Mouse (Mus musculus): ENCODE measurements at regions not wholly inside any gene's neighbourhood (a gene's known extent, or its start where the extent isn't known, plus 50 kb on each side); places are given as distances from the start of the nearest gene placed in this dataset.

- Histone ChIP-seq H3K4me1 (ENCODE audit: control insufficient read depth in 1 of 2, insufficient read depth in 2 of 2, low read length in 2 of 2) (0 out of 4 replicates have a peak, but pooled peaks cover 0 to 3% of the 10 kb centered on the region in 2 experiments), H3K27me3 (ENCODE audit: control insufficient read depth in 1 of 2, insufficient read depth in 2 of 2, low read length in 2 of 2) (no peaks in the 10 kb centered on the region), H3K79me2 (ENCODE audit: control insufficient read depth, insufficient read depth, low read length, poor library complexity) (no peaks in the 10 kb centered on the region), H3K27ac (ENCODE audit: control insufficient read depth, low read depth, low read length) (no peak overlapping the region), H3K9me3 (replicated peaks; ENCODE audit: insufficient read depth, low read length) (no peaks in the 10 kb centered on the region), H3K36me3 (ENCODE audit: control insufficient read depth in 1 of 2, insufficient read depth in 2 of 2, low read length in 2 of 2) (no peaks in the 10 kb centered on the region), H3K9ac (ENCODE audit: control insufficient read depth, low read depth, low read length, poor library complexity, severe bottlenecking) (no peak overlapping the region), H3K4me3 (ENCODE audit: control insufficient read depth in 1 of 2, insufficient read depth in 1 of 2, low read depth in 2 of 2, low read length in 2 of 2) (no peak overlapping the region)
- no peak for TF ChIP-seq USF1 (IDR thresholded peaks at IDR 0.05; ENCODE audit: low read depth, low read length)
- DNase-seq (ENCODE audit: low read depth, low spot score): no peak
These were observed 110.6 kb upstream of the Lemd2 start for GRCm38 (mm10) chr17:27314821-27315392.

- Histone ChIP-seq H3K27ac (ENCODE audit: control insufficient read depth, low read depth, low read length) (no peak overlapping the region), H3K9ac (ENCODE audit: control insufficient read depth, low read depth, low read length, poor library complexity, severe bottlenecking) (no peak overlapping the region), H3K36me3 (ENCODE audit: control insufficient read depth in 1 of 2, insufficient read depth in 2 of 2, low read length in 2 of 2) (no peaks in the 10 kb centered on the region), H3K27me3 (ENCODE audit: control insufficient read depth in 1 of 2, insufficient read depth in 2 of 2, low read length in 2 of 2) (peaks cover 0 to 1% of the 10 kb centered on the region in 2 experiments; a peak in 1 of 4 replicates), H3K4me1 (ENCODE audit: control insufficient read depth in 1 of 2, insufficient read depth in 2 of 2, low read length in 2 of 2) (no peaks in the 10 kb centered on the region), H3K9me3 (replicated peaks; ENCODE audit: insufficient read depth, low read length) (no peaks in the 10 kb centered on the region), H3K4me3 (ENCODE audit: control insufficient read depth in 1 of 2, insufficient read depth in 1 of 2, low read depth in 2 of 2, low read length in 2 of 2) (no peak overlapping the region), H3K79me2 (ENCODE audit: control insufficient read depth, insufficient read depth, low read length, poor library complexity) (no peaks in the 10 kb centered on the region)
- DNase-seq (ENCODE audit: low read depth, low spot score): no peak
- TF ChIP-seq CTCF (IDR thresholded peaks at IDR 0.05 in 2 of 3, conservative IDR thresholded peaks at IDR 0.05 in 1 of 3; ENCODE audit: control insufficient read depth in 1 of 3, insufficient read depth in 1 of 3, low read depth in 2 of 3, low read length in 3 of 3, poor library complexity in 1 of 3, severe bottlenecking in 1 of 3) (peak in 1 of 3 experiments; percentile 2; a peak in 1 of 6 replicates), TAL1 (IDR thresholded peaks at IDR 0.05; ENCODE audit: low read length) (no peak), E2F4 (IDR thresholded peaks at IDR 0.05; ENCODE audit: borderline replicate concordance, low read depth, low read length) (no peak), RAD21 (IDR thresholded peaks at IDR 0.05; ENCODE audit: low read depth, low read length) (peak; percentile 2), ZC3H11A (IDR thresholded peaks at IDR 0.05; ENCODE audit: low read depth, low read length) (peak; percentile 17; the same call in 1 of the 2 replicates), USF2 (IDR thresholded peaks at IDR 0.05; ENCODE audit: borderline replicate concordance in 1 of 2, insufficient read depth in 1 of 2, low read depth in 1 of 2, low read length in 2 of 2) (no peak)
These were observed 104.7 kb upstream of the Lemd2 start for GRCm38 (mm10) chr17:27308933-27309332.

GRCm38 (mm10) chr17:27304842-27305241 lies 100.6 kb upstream of the Lemd2 start:
- no peaks in the 10 kb centered on the region for H3K79me2 ChIP-seq (ENCODE audit: control insufficient read depth, insufficient read depth, low read length, poor library complexity)

More at GRCm38 (mm10) chr17:27304842-27305241, 100.6 kb upstream of the Lemd2 start:
- H3K27ac ChIP-seq (ENCODE audit: control insufficient read depth, low read depth, low read length): no peak overlapping the region
- no peaks in the 10 kb centered on the region for H3K36me3 ChIP-seq (ENCODE audit: control insufficient read depth in 1 of 2, insufficient read depth in 2 of 2, low read length in 2 of 2)
- no peaks in the 10 kb centered on the region for H3K9me3 ChIP-seq (replicated peaks; ENCODE audit: insufficient read depth, low read length)
- peaks cover 0 to 1% of the 10 kb centered on the region in 2 experiments; a peak in 1 of 4 replicates for H3K27me3 ChIP-seq (ENCODE audit: control insufficient read depth in 1 of 2, insufficient read depth in 2 of 2, low read length in 2 of 2)
- no peak overlapping the region for H3K9ac ChIP-seq (ENCODE audit: control insufficient read depth, low read depth, low read length, poor library complexity, severe bottlenecking)
- no peaks in the 10 kb centered on the region for H3K4me1 ChIP-seq (ENCODE audit: control insufficient read depth in 1 of 2, insufficient read depth in 2 of 2, low read length in 2 of 2)
- TF ChIP-seq MYC (IDR thresholded peaks at IDR 0.05; ENCODE audit: low read depth, low read length) (no peak), HCFC1 (IDR thresholded peaks at IDR 0.05; ENCODE audit: low read depth, low read length) (peak; percentile 60), ZKSCAN1 (IDR thresholded peaks at IDR 0.05; ENCODE audit: low read depth, low read length) (no peak)
- no peak for DNase-seq (ENCODE audit: low read depth, low spot score)
- H3K4me3 ChIP-seq (ENCODE audit: control insufficient read depth in 1 of 2, insufficient read depth in 1 of 2, low read depth in 2 of 2, low read length in 2 of 2): no peak overlapping the region
